Mouse (Mus musculus) CH12.LX (cell line): ENCODE measurements around the gene Slc9a9.

Experiments used
- GABPA ChIP-seq: IDR thresholded peaks from 2 replicates; pipeline ENCODE4 v1.6.1; 2012; ENCODE audit warnings: low read depth, low read length, improper control_type of control experiment, inconsistent platforms; ENCODE audit not compliant: insufficient replicate concordance
- KAT2A ChIP-seq: IDR thresholded peaks from 2 replicates; pipeline ENCODE4 v1.6.1; 2012; ENCODE audit warnings: low read length, improper control_type of control experiment, inconsistent platforms; ENCODE audit not compliant: insufficient replicate concordance
- POLR2A ChIP-seq: IDR thresholded peaks from 2 replicates; pipeline ENCODE4 v1.6.1; 2011; ENCODE audit warnings: low read depth, mild to moderate bottlenecking, improper control_type of control experiment, low read length
- USF2 ChIP-seq: conservative IDR thresholded peaks from 2 replicates; pipeline ENCODE4 v1.6.1; 2011; ENCODE audit warnings: low read depth, low read length, improper control_type of control experiment
- ZMIZ1 ChIP-seq: IDR thresholded peaks from 2 replicates; pipeline ENCODE4 v1.6.1; 2012; ENCODE audit warnings: low read depth, mild to moderate bottlenecking, inconsistent platforms, low read length, improper control_type of control experiment

- TF ChIP-seq KAT2A (no peak), POLR2A (no peak), ZMIZ1 (no peak), GABPA (no peak), USF2 (no peak)
Measured at GRCm38 (mm10) chr9:95266179-95266578, 596.5 kb downstream of the Slc9a9 start.
